Mouse (Mus musculus) bone marrow macrophage, adult 2 months (primary cell): ENCODE measurements around the gene Gm16867.
"Not testable (repeated sequence)": the region's sequence is repeated elsewhere in the genome, so short reads cannot be mapped to it uniquely, and the experiment has no call there.

Experiments used
- CTCF ChIP-seq: IDR thresholded peaks from 2 replicates; pipeline ENCODE4 v1.5.1; 2012; ENCODE audit warnings: low read depth, mild to moderate bottlenecking, low read length, moderate library complexity
- POLR2A ChIP-seq: IDR thresholded peaks from 2 replicates; pipeline ENCODE4 v1.6.1; 2012; ENCODE audit warnings: mild to moderate bottlenecking, low read depth, low read length, borderline replicate concordance

- TF ChIP-seq CTCF, POLR2A: not testable (repeated sequence)
Observed at GRCm38 (mm10) chr14:69454640-69455039, 48.5 kb downstream of the Gm16867 start.
